Mouse (Mus musculus) liver (tissue): ENCODE data around the gene Pogk.

Experiments used
- DNase-seq: peaks from one replicate; pipeline ENCODE4 v3.0.0-alpha.2; 2020; ENCODE audit warnings: mixed read lengths

Gene Pogk

GRCm38 (mm10) chr1:166409701-166410220 is at the start of gene Pogk:
Pogk (minus strand) TSS chr1:166409863.
- peak; percentile 86 for DNase-seq

- no peak for DNase-seq
These were observed 32.3 kb upstream of the Pogk start for GRCm38 (mm10) chr1:166441992-166442391.

GRCm38 (mm10) chr1:166439426-166439825 is 29.8 kb upstream of the Pogk start:
- DNase-seq = no peak

GRCm38 (mm10) chr1:166429809-166430431 is 20.3 kb upstream of the Pogk start:
- peak; percentile 47 for DNase-seq

GRCm38 (mm10) chr1:166429053-166429452 is 19.4 kb upstream of the Pogk start:
- no peak for DNase-seq

- no peak for DNase-seq
These were observed 2.6 kb upstream of the Pogk start for GRCm38 (mm10) chr1:166412266-166412665.

GRCm38 (mm10) chr1:166411541-166411940 is 1.9 kb upstream of the Pogk start:
- no peak for DNase-seq

GRCm38 (mm10) chr1:166409177-166409700 is 424 bp downstream of the Pogk start:
- DNase-seq = peak; percentile 42

- no peak for DNase-seq
These were observed 5.8 kb downstream of the Pogk start for GRCm38 (mm10) chr1:166403846-166404245.

GRCm38 (mm10) chr1:166402003-166402402 is 7.7 kb downstream of the Pogk start:
- no peak for DNase-seq

- no peak for DNase-seq
These were observed 8.2 kb downstream of the Pogk start for GRCm38 (mm10) chr1:166401455-166401854.

- DNase-seq = no peak
These were observed 13.3 kb downstream of the Pogk start for GRCm38 (mm10) chr1:166396381-166396780.

GRCm38 (mm10) chr1:166395661-166396060 is 14.0 kb downstream of the Pogk start:
- no peak for DNase-seq

GRCm38 (mm10) chr1:166394770-166395169 is 14.9 kb downstream of the Pogk start:
- no peak for DNase-seq

GRCm38 (mm10) chr1:166391671-166392070 is 18.0 kb downstream of the Pogk start:
- no peak for DNase-seq

- DNase-seq = no peak
These were observed 20.1 kb downstream of the Pogk start for GRCm38 (mm10) chr1:166389406-166390125.

GRCm38 (mm10) chr1:166388511-166388910 is 21.2 kb downstream of the Pogk start:
- no peak for DNase-seq

GRCm38 (mm10) chr1:166385431-166385830 is 24.2 kb downstream of the Pogk start:
- no peak for DNase-seq

GRCm38 (mm10) chr1:166384614-166385013 is 25.0 kb downstream of the Pogk start:
- DNase-seq = no peak

- no peak for DNase-seq
These were observed 27.0 kb downstream of the Pogk start for GRCm38 (mm10) chr1:166382626-166383025.

- no peak for DNase-seq
These were observed 27.8 kb downstream of the Pogk start for GRCm38 (mm10) chr1:166381821-166382220.

- DNase-seq = no peak
These were observed 28.3 kb downstream of the Pogk start for GRCm38 (mm10) chr1:166381336-166381735.

- peak; percentile 78 for DNase-seq
These were observed 29.9 kb downstream of the Pogk start for GRCm38 (mm10) chr1:166379630-166380231.
